Mouse (Mus musculus) cerebellum, adult 2 months (tissue): ENCODE results near the gene Htr6.

Experiments
- CTCF ChIP-seq: fragments of 200-500 bp; IDR thresholded peaks from 2 replicates; pipeline ENCODE4 v1.5.1; 2011; ENCODE audit warnings: low read depth, mild to moderate bottlenecking, control low read depth, low read length, moderate library complexity, borderline replicate concordance; ENCODE audit not compliant: insufficient read depth
- POLR2A ChIP-seq: fragments of 200-500 bp; IDR thresholded peaks from 2 replicates; pipeline ENCODE4 v1.6.1; 2011; ENCODE audit warnings: low read length, control low read depth, borderline replicate concordance; ENCODE audit not compliant: insufficient read depth

DNA sequence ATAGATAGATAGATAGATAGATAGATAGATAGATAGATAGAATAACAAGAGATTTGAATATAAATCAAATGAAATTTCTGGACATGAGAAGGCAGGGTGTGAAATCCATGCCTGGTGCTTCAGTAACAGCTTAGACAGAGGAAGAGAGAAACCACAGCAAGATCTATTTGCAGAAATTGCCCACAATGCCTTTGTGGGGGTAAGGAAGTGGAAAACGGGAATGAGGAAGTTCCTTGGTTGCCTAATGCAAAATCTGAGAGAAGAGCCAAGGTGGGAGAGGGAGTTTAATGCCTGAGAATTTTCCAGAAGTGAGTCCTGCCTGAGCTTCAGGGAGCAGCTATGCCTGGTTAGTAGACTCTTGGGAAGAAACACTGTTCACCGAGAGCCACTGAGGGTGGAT is 31.8 kb downstream of the Htr6 start:
- TF ChIP-seq CTCF (no peak), POLR2A (no peak)
